Comparison of ENCODE assay signal across 25 mouse cellular contexts in genomic region chr15:91561728-91562127, GRCm38 (mm10).
"Had no signal": no experiment of that assay in that cellular context is flagged by ENCODE, and none has a peak within 500 bp of the region (broad histone marks: within the 10 kb centered on the region; RNA-seq: fewer than 3 reads in every experiment).

No protein-coding gene starts in this region.

- H3K27me3 ChIP-seq: heart, embryonic 13.5 days; heart, embryonic 15.5 days; hindbrain, embryonic 13.5 days; hindbrain, embryonic 15.5 days; kidney, embryonic 15.5 days; limb, embryonic 13.5 days; limb, embryonic 15.5 days had no signal

- H3K9me3 ChIP-seq: heart, embryonic 13.5 days; heart, embryonic 15.5 days; hindbrain, embryonic 13.5 days; hindbrain, embryonic 15.5 days; kidney, embryonic 15.5 days; limb, embryonic 13.5 days; limb, embryonic 15.5 days had no signal

- H3K4me3 ChIP-seq: heart, adult 2 months; heart, embryonic 13.5 days; heart, embryonic 15.5 days; hindbrain, embryonic 13.5 days; hindbrain, embryonic 15.5 days; kidney, embryonic 15.5 days; limb, embryonic 13.5 days; limb, embryonic 15.5 days had no signal

- H3K9ac ChIP-seq: heart, embryonic 13.5 days; heart, embryonic 15.5 days; hindbrain, embryonic 13.5 days; hindbrain, embryonic 15.5 days; kidney, embryonic 15.5 days; limb, embryonic 13.5 days; limb, embryonic 15.5 days had no signal

- H3K27ac ChIP-seq: heart, adult 2 months; heart, embryonic 13.5 days; heart, embryonic 15.5 days; hindbrain, embryonic 13.5 days; hindbrain, embryonic 15.5 days; hindbrain, postnatal 0 days; kidney, embryonic 15.5 days; kidney, postnatal 0 days; limb, embryonic 13.5 days; limb, embryonic 15.5 days had no signal

- DNase-seq: gastrocnemius, postnatal 14 days; gastrocnemius, postnatal 36 days; heart, adult 11 months; heart, adult 2 months; heart, postnatal 14 days; heart, postnatal 36 days; kidney, adult 11 months; kidney, adult 2 months; kidney, adult 9 months; kidney, postnatal 14 days; kidney, postnatal 36 days; layer of hippocampus, adult 9-11 months; layer of hippocampus, postnatal 36 days; left cerebral cortex, postnatal 4 days had no signal

- H3K36me3 ChIP-seq: heart, embryonic 13.5 days; heart, embryonic 15.5 days; hindbrain, embryonic 13.5 days; hindbrain, embryonic 15.5 days; kidney, embryonic 15.5 days; limb, embryonic 13.5 days; limb, embryonic 15.5 days had no signal

- H3K4me1 ChIP-seq: heart, embryonic 13.5 days; heart, embryonic 15.5 days had no signal

- ATAC-seq: intestine, embryonic 16.5 days had no signal

- H3K4me2 ChIP-seq: heart, embryonic 11.5 days; heart, embryonic 13.5 days; heart, embryonic 15.5 days; hindbrain, embryonic 13.5 days; hindbrain, embryonic 15.5 days; kidney, embryonic 15.5 days; limb, embryonic 13.5 days; limb, embryonic 15.5 days had no signal
